Mouse (Mus musculus) intestine, embryonic 16.5 days (tissue): ENCODE data around the gene Lrrc10b. TPM values are rescaled to one million over a fixed set of nuclear protein-coding genes. Genes with fewer than 3 reads are reported as not detected.

Experiments used
- ATAC-seq: fragments of 200-750 bp; cut with Nextera tagmentation; 2 replicates; pipeline ENCODE4 v1.8.0; 2017; ENCODE audit warnings: moderate TSS enrichment, moderate library complexity
- H3K27ac ChIP-seq: fragments of 300-500 bp; sonication (generic); 2 replicates; pipeline ENCODE4 v1.5.1; 2014; ENCODE audit warnings: mild to moderate bottlenecking, low read length
- H3K27me3 ChIP-seq: fragments of 300-500 bp; sonication (generic); replicated peaks from 2 replicates; pipeline ENCODE4 v1.6.1; 2014; ENCODE audit warnings: low read length, control low read depth, mixed read lengths; ENCODE audit not compliant: control insufficient read depth, insufficient read depth
- H3K36me3 ChIP-seq: fragments of 300-500 bp; sonication (generic); 2 replicates; pipeline ENCODE4 v1.6.1; 2014; ENCODE audit warnings: low read length, control low read depth; ENCODE audit not compliant: control insufficient read depth, insufficient read depth
- H3K4me1 ChIP-seq: fragments of 300-500 bp; sonication (generic); 2 replicates; pipeline ENCODE4 v1.6.1; 2014; ENCODE audit warnings: low read length, control low read depth, mixed read lengths; ENCODE audit not compliant: control insufficient read depth, insufficient read depth
- H3K4me2 ChIP-seq: fragments of 300-500 bp; sonication (generic); 2 replicates; pipeline ENCODE4 v1.6.1; 2014; ENCODE audit warnings: low read depth, low read length, control low read depth
- H3K4me3 ChIP-seq: fragments of 300-500 bp; sonication (generic); 2 replicates; pipeline ENCODE4 v1.5.1; 2014; ENCODE audit warnings: mild to moderate bottlenecking, low read length
- H3K9ac ChIP-seq: fragments of 300-500 bp; sonication (generic); 2 replicates; pipeline ENCODE4 v1.6.1; 2014; ENCODE audit warnings: low read depth, low read length
- H3K9me3 ChIP-seq: fragments of 300-500 bp; sonication (generic); 2 replicates; pipeline ENCODE4 v1.6.1; 2016; ENCODE audit warnings: low read length, control low read depth; ENCODE audit not compliant: control insufficient read depth
- WGBS: fragments of 180-500 bp; shearing (Covaris S2); extraction: QIAGEN DNeasy Blood & Tissue Kit; methylation state at CpG from one replicate; pipeline ENCODE4 v1.1.7; 2014; 5-methylcytosine and 5-hydroxymethylcytosine counted together
- polyA plus RNA-seq: library from polyadenylated mRNA; unstranded; fragments of >200 nt; fragmentation: Nextera tagmentation; extraction: Ambion mirVana; gene quantifications from 2 replicates; pipeline ENCODE4 v1.2.1, GENCODE M21; 2015

Lrrc10b gene
- polyA plus RNA-seq, 1 experiment from 2014 or later = 0.18 TPM

DNA sequence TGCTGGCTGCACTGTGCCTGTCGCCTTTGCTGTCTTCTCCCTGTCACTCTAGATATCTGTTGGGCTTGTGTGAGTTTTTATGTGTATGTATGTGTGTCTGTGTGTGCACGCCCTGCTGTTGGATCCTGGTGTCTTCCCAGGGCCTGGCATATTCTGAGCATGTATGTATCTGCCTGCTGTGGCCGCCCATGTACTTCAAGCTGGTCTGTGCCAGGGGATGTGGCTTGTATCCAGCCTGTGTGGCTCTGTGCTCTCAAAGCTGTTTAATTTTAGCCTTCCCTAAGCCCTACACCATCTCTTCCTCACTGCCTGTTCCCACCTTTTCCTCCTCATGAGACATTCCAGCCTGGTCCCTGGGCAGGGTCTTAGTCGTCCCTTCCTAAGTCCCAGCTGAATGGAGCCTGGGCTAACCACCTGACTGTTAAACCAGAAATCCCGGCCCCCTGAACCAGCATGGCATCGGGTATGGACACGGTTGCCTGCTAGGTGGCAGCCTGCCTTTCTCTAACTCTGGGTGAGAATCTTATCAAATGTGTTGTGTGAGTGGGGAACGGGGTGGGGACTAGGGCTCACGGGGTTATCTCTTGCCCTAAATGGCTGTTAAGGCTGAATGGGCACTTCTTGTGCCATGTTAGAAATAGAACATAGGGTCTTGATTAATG is 23.3 kb downstream of the Lrrc10b start:
- WGBS = 63% methylated on average over 9 of the region's 9 CpGs
- no peak for ATAC-seq
- H3K27ac ChIP-seq = no peak overlapping the region
- H3K9me3 ChIP-seq = no peaks in the 10 kb centered on the region
- H3K27me3 ChIP-seq = no peaks in the 10 kb centered on the region
- no peak overlapping the region for H3K9ac ChIP-seq
- H3K36me3 ChIP-seq = no peaks in the 10 kb centered on the region
- no peak overlapping the region for H3K4me2 ChIP-seq
- H3K4me1 ChIP-seq = peaks cover 29% of the 10 kb centered on the region
- no peak overlapping the region for H3K4me3 ChIP-seq

- H3K36me3 ChIP-seq = no peaks in the 10 kb centered on the region
- H3K4me3 ChIP-seq = no peak overlapping the region
- H3K9me3 ChIP-seq = no peaks in the 10 kb centered on the region
- ATAC-seq = no peak
- no peak overlapping the region for H3K4me2 ChIP-seq
- no peak overlapping the region for H3K27ac ChIP-seq
- H3K27me3 ChIP-seq = no peaks in the 10 kb centered on the region
- no peak overlapping the region for H3K9ac ChIP-seq
- H3K4me1 ChIP-seq = peaks cover 31% of the 10 kb centered on the region
- WGBS = 72% methylated on average over 7 of the region's 7 CpGs
Observed at GRCm38 (mm10) chr19:10433225-10433624, 24.0 kb downstream of the Lrrc10b start.

- 51% methylated on average over 4 of the region's 4 CpGs for WGBS
- no peaks in the 10 kb centered on the region for H3K9me3 ChIP-seq
- no peaks in the 10 kb centered on the region for H3K36me3 ChIP-seq
- no peak overlapping the region for H3K27ac ChIP-seq
- H3K27me3 ChIP-seq = no peaks in the 10 kb centered on the region
- H3K4me2 ChIP-seq = no peak overlapping the region
- H3K9ac ChIP-seq = no peak overlapping the region
- ATAC-seq = no peak
- H3K4me3 ChIP-seq = no peak overlapping the region
- peaks cover 36% of the 10 kb centered on the region for H3K4me1 ChIP-seq
Observed at GRCm38 (mm10) chr19:10431841-10432240, 25.4 kb downstream of the Lrrc10b start.

DNA sequence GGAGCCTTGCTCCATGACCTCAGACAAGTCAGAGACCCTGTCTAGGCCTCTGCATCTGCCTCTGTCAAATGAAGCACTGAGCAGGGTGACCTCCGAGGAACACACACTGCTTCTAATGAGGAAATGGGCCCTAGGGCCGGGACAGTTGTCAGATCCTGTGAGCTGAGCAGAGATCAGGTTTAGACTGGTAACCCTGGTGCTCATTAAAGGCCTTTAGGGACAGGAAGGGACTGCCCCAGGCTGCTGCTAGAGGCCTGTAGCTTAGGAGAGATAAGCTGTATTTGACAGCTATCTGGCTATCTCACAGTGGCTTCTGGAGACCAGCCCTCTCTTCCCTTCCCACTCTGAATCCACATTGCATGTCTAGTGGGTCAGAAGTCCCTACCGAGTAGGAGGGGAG is 25.9 kb downstream of the Lrrc10b start:
- no peak overlapping the region for H3K4me3 ChIP-seq
- no peak overlapping the region for H3K27ac ChIP-seq
- H3K27me3 ChIP-seq = no peaks in the 10 kb centered on the region
- no peak overlapping the region for H3K4me2 ChIP-seq
- no peak for ATAC-seq
- H3K9me3 ChIP-seq = no peaks in the 10 kb centered on the region
- peaks cover 38% of the 10 kb centered on the region for H3K4me1 ChIP-seq
- 42% methylated on average over 3 of the region's 3 CpGs for WGBS
- no peak overlapping the region for H3K9ac ChIP-seq
- no peaks in the 10 kb centered on the region for H3K36me3 ChIP-seq

- Histone ChIP-seq H3K9me3 (no peaks in the 10 kb centered on the region), H3K4me1 (peaks cover 47% of the 10 kb centered on the region), H3K36me3 (no peaks in the 10 kb centered on the region), H3K27ac (no peak overlapping the region), H3K27me3 (no peaks in the 10 kb centered on the region), H3K4me2 (no peak overlapping the region), H3K9ac (no peak overlapping the region), H3K4me3 (no peak overlapping the region)
- no peak for ATAC-seq
- WGBS = 80% methylated on average over 8 of the region's 8 CpGs
Observed at GRCm38 (mm10) chr19:10429371-10429770, 27.9 kb downstream of the Lrrc10b start.

DNA sequence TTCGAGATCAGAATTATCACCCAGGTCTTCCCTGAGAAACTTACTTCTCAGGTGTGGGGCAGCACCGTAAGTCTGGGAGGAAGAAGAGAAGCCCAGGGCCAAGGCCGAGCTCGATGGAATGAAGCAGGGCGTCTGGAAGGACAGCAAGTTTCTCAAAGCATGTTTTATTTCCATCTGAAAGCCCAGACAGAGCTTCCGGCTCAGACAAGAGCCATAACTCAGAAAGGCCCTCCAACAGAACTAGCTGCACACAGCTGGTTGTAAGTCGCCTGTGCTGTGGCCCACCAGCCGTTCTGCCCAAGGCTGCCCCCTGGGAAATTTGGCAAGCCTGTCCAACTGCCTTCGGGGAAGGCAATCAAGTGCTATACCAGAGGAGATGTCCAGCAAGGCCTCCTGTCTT is 29.8 kb downstream of the Lrrc10b start:
- Histone ChIP-seq H3K9ac (no peak overlapping the region), H3K4me3 (no peak overlapping the region), H3K27ac (peak overlapping the region; percentile 71), H3K4me2 (no peak overlapping the region), H3K27me3 (no peaks in the 10 kb centered on the region; the same call in 1 of the 2 replicates), H3K9me3 (no peaks in the 10 kb centered on the region), H3K4me1 (peaks cover 54% of the 10 kb centered on the region), H3K36me3 (no peaks in the 10 kb centered on the region)
- 58% methylated on average over 9 of the region's 9 CpGs for WGBS
- ATAC-seq = no peak

DNA sequence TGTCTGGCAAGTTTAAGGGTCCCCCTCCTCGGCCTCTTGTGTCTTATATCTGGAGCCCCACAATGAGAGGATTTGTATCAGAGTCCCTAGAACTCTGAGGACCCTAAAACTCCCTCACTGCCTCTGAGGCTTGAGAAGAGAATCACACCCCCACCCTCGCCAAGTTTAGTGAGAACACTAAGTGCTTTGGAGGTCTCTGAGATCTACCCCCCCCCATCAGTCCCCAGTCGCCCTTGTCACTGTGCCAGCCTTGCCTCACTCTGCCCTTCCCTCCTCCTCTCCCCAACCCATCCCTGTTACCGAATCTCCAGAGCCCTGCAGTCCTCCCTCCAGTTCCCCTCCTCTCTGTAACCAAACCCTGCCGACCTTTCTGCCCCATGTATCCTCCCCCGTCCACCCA is 30.5 kb downstream of the Lrrc10b start:
- no peak overlapping the region for H3K4me2 ChIP-seq

DNA sequence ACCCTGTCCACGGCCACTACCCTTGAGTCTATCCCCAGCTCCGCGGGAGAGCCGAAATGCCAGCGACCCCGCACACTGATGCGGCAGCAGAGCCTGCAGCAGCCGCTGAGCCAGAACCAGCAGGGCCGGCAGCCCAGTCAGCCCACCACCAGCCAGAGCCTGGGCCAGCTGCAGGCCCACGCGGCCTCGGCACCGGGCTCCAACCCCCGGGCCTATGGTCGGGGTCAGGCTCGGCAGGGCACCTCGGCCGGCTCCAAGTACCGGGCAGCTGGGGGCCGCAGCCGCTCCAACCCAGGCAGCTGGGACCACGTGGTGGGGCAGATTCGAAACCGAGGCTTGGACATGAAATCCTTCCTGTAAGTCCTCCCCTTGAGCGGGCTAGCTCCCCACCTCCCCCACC is 31.0 kb downstream of the Lrrc10b start:
- Histone ChIP-seq H3K9me3 (no peaks in the 10 kb centered on the region), H3K4me3 (no peak overlapping the region), H3K4me2 (no peak overlapping the region), H3K4me1 (peaks cover 58% of the 10 kb centered on the region), H3K9ac (peak overlapping the region; percentile 51; the same call in 1 of the 2 replicates), H3K36me3 (no peaks in the 10 kb centered on the region), H3K27me3 (no peaks in the 10 kb centered on the region; the same call in 1 of the 2 replicates), H3K27ac (peak overlapping the region; percentile 71)
- 38% methylated on average over 25 of the region's 25 CpGs for WGBS
- ATAC-seq = no peak

More for the DNA sequence above, 30.5 kb downstream of the Lrrc10b start:
- H3K9ac ChIP-seq = no peak overlapping the region
- H3K4me3 ChIP-seq = no peak overlapping the region
- no peaks in the 10 kb centered on the region for H3K9me3 ChIP-seq
- H3K27ac ChIP-seq = peak overlapping the region; percentile 71
- H3K4me1 ChIP-seq = peaks cover 58% of the 10 kb centered on the region
- H3K27me3 ChIP-seq = no peaks in the 10 kb centered on the region; the same call in 1 of the 2 replicates
- no peak for ATAC-seq
- WGBS = 40% methylated on average over 6 of the region's 6 CpGs
- no peaks in the 10 kb centered on the region for H3K36me3 ChIP-seq

DNA sequence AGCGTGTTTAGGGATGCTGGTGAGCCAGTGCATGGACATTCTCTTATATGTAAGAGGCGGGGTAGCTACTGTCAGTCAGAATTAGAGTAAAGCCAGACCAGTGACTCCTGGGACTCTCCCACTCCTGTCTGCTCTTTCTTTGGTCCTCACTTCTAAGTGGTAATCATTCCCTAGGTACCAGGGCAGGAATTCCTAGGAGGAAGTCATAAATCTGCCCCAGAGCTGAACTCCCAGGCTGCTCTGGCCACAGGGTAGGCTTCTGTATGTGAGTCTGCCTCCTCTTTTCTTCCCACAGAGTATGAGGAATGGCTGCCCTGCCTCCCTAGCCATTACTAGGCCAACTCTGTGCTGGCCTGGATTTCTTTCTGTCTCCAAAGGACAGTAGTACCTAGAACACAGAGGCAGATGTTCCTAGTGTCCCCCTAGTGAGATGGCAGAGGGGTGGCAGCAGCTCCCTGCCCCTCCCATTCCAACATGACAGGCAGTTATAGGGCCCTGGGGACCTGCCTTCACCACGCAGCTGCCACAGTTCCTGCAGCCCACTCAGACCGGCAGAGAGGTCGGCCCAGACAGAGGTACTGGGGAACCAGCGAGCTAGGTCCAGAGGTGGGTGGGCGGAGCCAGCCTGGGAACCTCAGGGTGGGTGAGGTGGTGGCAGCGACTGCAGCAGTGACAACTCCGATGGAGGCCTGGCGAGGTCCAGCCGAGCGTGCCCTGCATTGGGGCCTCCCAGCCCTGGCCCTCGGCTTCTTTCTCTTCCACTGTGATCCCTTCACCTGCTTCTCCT is 31.6 kb downstream of the Lrrc10b start:
- Histone ChIP-seq H3K27ac (no peak overlapping the region), H3K9ac (peak overlapping the region; percentile 51; the same call in 1 of the 2 replicates), H3K36me3 (no peaks in the 10 kb centered on the region), H3K9me3 (no peaks in the 10 kb centered on the region), H3K4me2 (no peak overlapping the region), H3K27me3 (no peaks in the 10 kb centered on the region; the same call in 1 of the 2 replicates), H3K4me1 (peaks cover 52% of the 10 kb centered on the region), H3K4me3 (no peak overlapping the region)
- 41% methylated on average over 13 of the region's 13 CpGs for WGBS
- no peak for ATAC-seq
